Mouse (Mus musculus): ENCODE data around the gene Galns.

DNA sequence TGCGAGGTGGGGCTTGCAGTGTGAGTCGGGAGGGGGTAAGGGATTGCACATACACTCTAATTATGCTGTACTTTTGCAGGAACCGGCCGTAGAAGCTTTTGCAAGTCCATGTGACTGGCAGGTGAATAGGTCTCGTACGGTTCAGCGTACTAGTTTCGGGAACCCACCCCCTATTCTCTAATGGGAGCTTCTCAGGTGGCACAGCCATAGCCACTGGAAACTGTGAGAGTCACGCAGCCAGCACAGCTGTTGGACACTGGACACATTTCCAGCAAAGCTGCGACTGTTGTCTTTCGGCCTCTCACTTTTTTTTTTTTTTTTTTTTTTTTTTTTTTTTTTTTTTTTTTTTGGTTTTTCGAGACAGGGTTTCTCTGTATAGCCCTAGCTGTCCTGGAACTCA is 4.5 kb downstream of the Galns start:
- TF ChIP-seq CTCF (IDR thresholded peaks at IDR 0.05; ENCODE audit: control insufficient read depth, insufficient read depth, low read length) = no peak
- TF ChIP-seq POLR2A (IDR thresholded peaks at IDR 0.05; ENCODE audit: borderline replicate concordance, control insufficient read depth, low read depth, low read length) = no peak
